Mouse (Mus musculus) kidney, postnatal 0 days (tissue): Measurements from ENCODE around the gene Ntng2. TPM values are rescaled to one million over a fixed set of nuclear protein-coding genes. Genes with fewer than 3 reads are reported as not detected.

Experiments
- ATAC-seq: fragments of 200-750 bp; cut with Nextera tagmentation; replicated peaks from 2 replicates; pipeline ENCODE4 v1.8.0; 2017; ENCODE audit warnings: low read depth, moderate number of reproducible peaks, moderate TSS enrichment, moderate library complexity; ENCODE audit not compliant: low FRiP score
- DNase-seq: peaks from one replicate; pipeline ENCODE4 v3.0.0-alpha.2; 2016; ENCODE audit warnings: low spot score
- H3K27ac ChIP-seq: fragments of 300-500 bp; sonication (generic); 2 replicates; pipeline ENCODE4 v1.5.1; 2014; ENCODE audit warnings: mild to moderate bottlenecking
- H3K27me3 ChIP-seq: fragments of 300-500 bp; sonication (generic); 2 replicates; pipeline ENCODE4 v1.6.1; 2014; ENCODE audit warnings: low read length, mixed read lengths; ENCODE audit not compliant: insufficient read depth
- H3K36me3 ChIP-seq: fragments of 300-500 bp; sonication (generic); 2 replicates; pipeline ENCODE4 v1.6.1; 2014; ENCODE audit warnings: low read length, mixed read lengths; ENCODE audit not compliant: insufficient read depth
- H3K4me1 ChIP-seq: fragments of 300-500 bp; sonication (generic); replicated peaks from 2 replicates; pipeline ENCODE4 v1.6.1; 2014; ENCODE audit warnings: antibody characterized with exemption, low read length, mixed read lengths; ENCODE audit not compliant: insufficient read depth
- H3K4me2 ChIP-seq: fragments of 300-500 bp; sonication (generic); 2 replicates; pipeline ENCODE4 v1.6.1; 2014; ENCODE audit warnings: mild to moderate bottlenecking, low read length, moderate library complexity, mixed read lengths
- H3K4me3 ChIP-seq: fragments of 300-500 bp; sonication (generic); replicated peaks from 2 replicates; pipeline ENCODE4 v1.5.1; 2014; ENCODE audit warnings: low read depth, low read length
- H3K9ac ChIP-seq: fragments of 300-500 bp; sonication (generic); 2 replicates; pipeline ENCODE4 v1.6.1; 2014; ENCODE audit warnings: low read depth, low read length
- H3K9me3 ChIP-seq: fragments of 300-500 bp; sonication (generic); replicated peaks from 2 replicates; pipeline ENCODE4 v1.6.1; 2016; ENCODE audit warnings: low read length, inconsistent platforms, mixed read lengths
- CTCF ChIP-seq: IDR thresholded peaks from 2 replicates; pipeline ENCODE4 v1.5.1; 2016; ENCODE audit warnings: antibody characterized with exemption, low read depth, mild to moderate bottlenecking, moderate library complexity
- WGBS: fragments of 180-500 bp; shearing (Covaris S2); extraction: QIAGEN DNeasy Blood & Tissue Kit; methylation state at CpG from one replicate; pipeline ENCODE4 v1.1.7; 2014; 5-methylcytosine and 5-hydroxymethylcytosine counted together
- polyA plus RNA-seq: library from polyadenylated mRNA; unstranded; fragments of >200 nt; fragmentation: Nextera tagmentation; extraction: Ambion mirVana; gene quantifications from 2 replicates; pipeline ENCODE4 v1.2.1, GENCODE M21; 2015

Ntng2 gene
- polyA plus RNA-seq, 1 experiment from 2014 or later: 2.4 TPM

- Histone ChIP-seq H3K27ac (no peak overlapping the region), H3K9me3 (no peaks in the 10 kb centered on the region), H3K4me2 (no peak overlapping the region), H3K4me3 (no peak overlapping the region), H3K9ac (no peak overlapping the region), H3K36me3 (no peaks in the 10 kb centered on the region), H3K27me3 (no peaks in the 10 kb centered on the region), H3K4me1 (no peaks in the 10 kb centered on the region)
- WGBS: 66% methylated on average over 9 of the region's 9 CpGs
- no peak for TF ChIP-seq CTCF
- no peak for ATAC-seq
- DNase-seq: no peak
These were observed 22.5 kb downstream of the Ntng2 start for GRCm38 (mm10) chr2:29230191-29230835.

- TF ChIP-seq CTCF: no peak
- whole genome bisulfite sequencing: 80% methylated on average over 4 of the region's 4 CpGs
These were observed 26.1 kb downstream of the Ntng2 start for GRCm38 (mm10) chr2:29226671-29227070.

GRCm38 (mm10) chr2:29223591-29224262 is 29.1 kb downstream of the Ntng2 start:
- no peak for TF ChIP-seq CTCF
- H3K9ac ChIP-seq: no peak overlapping the region
- no peaks in the 10 kb centered on the region for H3K36me3 ChIP-seq
- no peak overlapping the region for H3K27ac ChIP-seq
- no peak for ATAC-seq
- no peak overlapping the region for H3K4me2 ChIP-seq
- no peaks in the 10 kb centered on the region for H3K27me3 ChIP-seq
- WGBS: 61% methylated on average over 7 of the region's 7 CpGs
- no peak overlapping the region for H3K4me3 ChIP-seq
- no peaks in the 10 kb centered on the region for H3K9me3 ChIP-seq
- DNase-seq: no peak
- no peaks in the 10 kb centered on the region for H3K4me1 ChIP-seq

More at GRCm38 (mm10) chr2:29226671-29227070, 26.1 kb downstream of the Ntng2 start:
- no peak overlapping the region for H3K4me2 ChIP-seq
- DNase-seq: no peak
- no peak overlapping the region for H3K27ac ChIP-seq
- no peaks in the 10 kb centered on the region for H3K9me3 ChIP-seq
- H3K36me3 ChIP-seq: no peaks in the 10 kb centered on the region
- H3K9ac ChIP-seq: no peak overlapping the region
- H3K4me3 ChIP-seq: no peak overlapping the region
- no peak for ATAC-seq
- H3K27me3 ChIP-seq: no peaks in the 10 kb centered on the region
- H3K4me1 ChIP-seq: no peaks in the 10 kb centered on the region

GRCm38 (mm10) chr2:29222302-29222701 is 30.5 kb downstream of the Ntng2 start:
- no peaks in the 10 kb centered on the region for H3K36me3 ChIP-seq
- H3K27me3 ChIP-seq: no peaks in the 10 kb centered on the region
- DNase-seq: peak; percentile 27
- H3K27ac ChIP-seq: no peak overlapping the region
- H3K4me2 ChIP-seq: no peak overlapping the region
- H3K4me1 ChIP-seq: no peaks in the 10 kb centered on the region
- no peak overlapping the region for H3K9ac ChIP-seq
- ATAC-seq: no peak
- 17% methylated on average over 4 of the region's 4 CpGs for WGBS
- TF ChIP-seq CTCF: no peak
- H3K4me3 ChIP-seq: no peak overlapping the region
- H3K9me3 ChIP-seq: no peaks in the 10 kb centered on the region

- no peaks in the 10 kb centered on the region for H3K9me3 ChIP-seq
- ATAC-seq (no peak), DNase-seq (no peak)
- no peak overlapping the region for H3K4me3 ChIP-seq
- 82% methylated on average over 5 of the region's 5 CpGs for WGBS
- no peak overlapping the region for H3K27ac ChIP-seq
- no peaks in the 10 kb centered on the region for H3K4me1 ChIP-seq
- H3K27me3 ChIP-seq: no peaks in the 10 kb centered on the region
- H3K36me3 ChIP-seq: no peaks in the 10 kb centered on the region
- no peak overlapping the region for H3K9ac ChIP-seq
- H3K4me2 ChIP-seq: no peak overlapping the region
- no peak for TF ChIP-seq CTCF
These were observed 34.0 kb downstream of the Ntng2 start for GRCm38 (mm10) chr2:29218831-29219230.

- no peak for TF ChIP-seq CTCF
- 70% methylated on average over 10 of the region's 10 CpGs for WGBS
- Histone ChIP-seq H3K4me2 (no peak overlapping the region), H3K4me3 (no peak overlapping the region), H3K27ac (no peak overlapping the region), H3K9ac (no peak overlapping the region), H3K4me1 (no peaks in the 10 kb centered on the region), H3K36me3 (no peaks in the 10 kb centered on the region), H3K9me3 (no peaks in the 10 kb centered on the region), H3K27me3 (no peaks in the 10 kb centered on the region)
- DNase-seq (no peak), ATAC-seq (no peak)
These were observed 34.9 kb downstream of the Ntng2 start for GRCm38 (mm10) chr2:29217897-29218296.

GRCm38 (mm10) chr2:29217042-29217441 is 35.8 kb downstream of the Ntng2 start:
- H3K36me3 ChIP-seq: no peaks in the 10 kb centered on the region
- no peak overlapping the region for H3K4me3 ChIP-seq
- no peaks in the 10 kb centered on the region for H3K9me3 ChIP-seq
- no peaks in the 10 kb centered on the region for H3K4me1 ChIP-seq
- 85% methylated on average over 5 of the region's 5 CpGs for WGBS
- no peak overlapping the region for H3K4me2 ChIP-seq
- H3K9ac ChIP-seq: no peak overlapping the region
- no peaks in the 10 kb centered on the region for H3K27me3 ChIP-seq
- TF ChIP-seq CTCF: no peak
- DNase-seq (no peak), ATAC-seq (no peak)
- no peak overlapping the region for H3K27ac ChIP-seq
